Mouse (Mus musculus): ENCODE measurements at regions not wholly inside any gene's neighbourhood (a gene's known extent, or its start where the extent isn't known, plus 50 kb on each side); places are given as distances from the start of the nearest gene placed in this dataset.
"Not testable (repeated sequence)": the region's sequence is repeated elsewhere in the genome, so short reads cannot be mapped to it uniquely, and the experiment has no call there.

DNA sequence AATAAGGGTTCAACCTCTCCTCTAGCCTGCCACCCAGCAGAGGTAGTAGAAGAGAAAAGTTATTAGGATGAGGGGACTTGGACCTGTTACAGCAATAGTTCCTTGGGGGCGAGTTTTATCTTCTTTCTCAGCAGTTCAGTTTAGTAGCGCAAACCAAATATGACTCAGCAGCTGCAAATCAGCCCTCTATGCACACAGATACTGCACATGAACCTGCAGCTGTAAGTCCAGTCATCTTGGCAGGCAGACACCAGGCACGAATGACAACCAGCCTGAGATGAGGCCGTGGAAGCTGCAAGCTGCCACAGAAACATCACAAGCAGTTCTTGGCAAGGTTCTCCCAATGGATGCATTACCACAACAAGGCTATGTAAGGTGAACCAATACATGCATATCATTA is 327.0 kb upstream of the Akr1e1 start:
- H3K4me2 ChIP-seq (replicated peaks) = no peak overlapping the region
- 80% methylated on average over 4 of the region's 4 CpGs for WGBS

DNA sequence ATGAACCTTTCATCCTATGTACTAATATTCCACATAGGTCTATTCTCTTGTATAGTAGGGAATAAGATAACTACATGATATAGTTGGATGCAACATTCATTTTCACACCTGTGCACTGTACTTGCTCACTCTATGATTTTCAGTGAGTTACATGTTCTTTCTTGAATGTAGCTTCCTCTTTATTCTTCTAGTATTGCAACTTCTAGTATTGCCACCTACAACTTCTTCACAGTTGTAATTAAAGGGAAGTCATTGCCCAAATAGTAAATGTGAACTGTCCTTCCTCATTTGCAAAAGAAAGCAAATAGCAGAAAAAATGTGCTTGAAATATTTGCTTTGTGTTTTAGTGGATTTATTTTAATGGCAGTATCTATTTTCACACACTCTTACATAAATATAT is 330.9 kb upstream of the Akr1e1 start:
- Histone ChIP-seq H3K4me2 (replicated peaks) (no peak overlapping the region), H3K27ac (no peak overlapping the region), H3K4me1 (replicated peaks) (no peaks in the 10 kb centered on the region), H3K36me3 (no peaks in the 10 kb centered on the region), H3K4me3 (replicated peaks) (no peak overlapping the region), H3K9me3 (no peaks in the 10 kb centered on the region), H3K9ac (replicated peaks) (no peak overlapping the region), H3K27me3 (no peaks in the 10 kb centered on the region)
- ATAC-seq = no peak

More for the DNA sequence above, 327.0 kb upstream of the Akr1e1 start:
- no peak overlapping the region for H3K27ac ChIP-seq
- no peak for ATAC-seq
- no peak overlapping the region for H3K9ac ChIP-seq (replicated peaks)
- no peaks in the 10 kb centered on the region for H3K36me3 ChIP-seq
- no peaks in the 10 kb centered on the region for H3K9me3 ChIP-seq
- no peak overlapping the region for H3K4me3 ChIP-seq (replicated peaks)
- no peaks in the 10 kb centered on the region for H3K4me1 ChIP-seq (replicated peaks)
- no peaks in the 10 kb centered on the region for H3K27me3 ChIP-seq

DNA sequence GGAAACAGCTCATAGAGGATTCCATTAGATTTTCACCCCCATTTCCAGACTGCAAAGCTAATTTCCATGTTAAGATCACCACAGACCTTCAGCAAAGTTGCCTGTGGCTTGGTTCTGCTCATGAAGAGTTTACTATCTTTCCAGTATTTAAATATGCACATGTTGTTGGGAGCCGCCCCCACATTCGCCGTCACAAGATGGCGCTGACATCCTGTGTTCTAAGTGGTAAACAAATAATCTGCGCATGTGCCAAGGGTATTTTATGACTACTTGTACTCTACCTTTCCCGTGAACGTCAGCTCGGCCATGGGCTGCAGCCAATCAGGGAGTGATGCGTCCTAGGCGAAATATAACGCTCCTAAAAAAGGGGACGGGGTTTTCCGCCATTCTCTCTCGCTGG is 333.5 kb upstream of the Akr1e1 start:
- not testable (repeated sequence) for H3K36me3 ChIP-seq; H3K9me3 ChIP-seq; H3K27ac ChIP-seq; H3K9ac ChIP-seq (replicated peaks); H3K4me1 ChIP-seq (replicated peaks); H3K27me3 ChIP-seq; H3K4me2 ChIP-seq (replicated peaks); H3K4me3 ChIP-seq (replicated peaks)
- WGBS = 25% methylated on average over 6 of the region's 14 CpGs
- ATAC-seq = peak; percentile 85

DNA sequence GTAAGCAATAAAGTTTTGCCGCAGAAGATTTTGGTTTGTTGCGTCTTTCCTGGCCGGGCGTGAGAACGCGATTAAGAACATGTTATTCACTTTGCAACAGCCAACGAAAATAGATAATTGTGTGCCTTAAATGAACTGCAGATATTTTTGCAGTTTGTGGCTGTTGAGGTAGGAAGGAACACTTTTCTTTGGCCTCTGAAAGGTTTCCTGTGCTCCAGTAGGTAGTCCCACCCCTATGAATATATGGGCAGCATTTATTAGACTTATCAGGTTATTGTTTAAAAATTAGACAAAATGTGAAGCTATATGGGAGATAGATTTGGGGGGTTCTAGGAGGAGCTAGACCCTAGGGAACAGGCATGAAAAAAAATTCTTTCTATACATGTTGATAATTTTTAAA is 334.1 kb upstream of the Akr1e1 start:
- no peak overlapping the region for H3K27ac ChIP-seq
- H3K27me3 ChIP-seq = no peaks in the 10 kb centered on the region
- H3K9me3 ChIP-seq = no peaks in the 10 kb centered on the region
- peak overlapping the region; percentile 38 for H3K4me3 ChIP-seq (replicated peaks)
- ATAC-seq = no peak
- peak overlapping the region; percentile 50 for H3K4me2 ChIP-seq (replicated peaks)
- H3K9ac ChIP-seq (replicated peaks) = 0 out of 2 replicates have a peak overlapping the region, but pooled peaks have one; percentile 19
- whole genome bisulfite sequencing = 42% methylated on average over 7 of the region's 7 CpGs
- no peaks in the 10 kb centered on the region for H3K4me1 ChIP-seq (replicated peaks)
- H3K36me3 ChIP-seq = no peaks in the 10 kb centered on the region

DNA sequence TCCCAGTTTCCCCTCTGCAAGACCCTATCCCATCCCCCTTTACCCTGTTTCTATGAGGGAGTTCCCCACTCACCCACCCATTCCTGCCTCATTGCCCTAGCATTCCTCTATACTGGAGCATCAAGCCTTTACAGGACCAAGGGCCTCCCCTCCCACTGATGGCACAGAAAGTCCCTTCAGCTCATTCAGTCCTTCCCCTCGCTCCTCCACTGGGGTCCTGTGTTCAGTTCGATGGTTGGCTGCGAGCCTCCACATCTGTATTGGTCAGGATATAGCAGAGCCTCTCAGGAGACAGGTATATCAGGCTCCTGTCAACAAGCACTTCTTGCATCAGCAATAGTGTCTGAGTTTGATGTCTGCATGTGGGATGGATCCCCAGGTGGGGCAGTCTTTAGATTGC is 346.4 kb upstream of the Akr1e1 start:
- Histone ChIP-seq H3K27me3 (no peaks in the 10 kb centered on the region), H3K9ac (replicated peaks) (no peak overlapping the region), H3K36me3 (no peaks in the 10 kb centered on the region), H3K4me2 (replicated peaks) (no peak overlapping the region), H3K27ac (no peak overlapping the region), H3K4me1 (replicated peaks) (no peaks in the 10 kb centered on the region), H3K4me3 (replicated peaks) (no peak overlapping the region), H3K9me3 (no peaks in the 10 kb centered on the region)
- ATAC-seq = no peak
- 81% methylated on average over 3 of the region's 3 CpGs for WGBS

DNA sequence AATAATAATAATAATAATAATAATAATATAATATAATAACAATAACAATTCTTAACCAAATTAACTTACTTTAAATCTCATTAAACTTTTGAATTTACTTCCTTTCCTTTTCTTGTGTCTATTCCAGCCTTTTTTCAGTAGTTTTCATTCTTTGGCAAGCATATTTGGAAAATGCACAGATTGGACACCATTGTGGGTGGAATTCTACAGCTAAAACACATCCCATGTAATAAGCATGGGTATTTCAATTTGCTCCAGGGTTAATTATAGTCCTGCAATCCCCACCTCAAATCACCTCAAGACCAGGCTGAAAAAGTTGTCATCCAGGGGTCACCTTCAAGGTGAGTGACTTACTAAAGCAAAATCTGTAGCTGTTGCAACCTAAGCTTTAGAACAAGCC is 355.9 kb upstream of the Akr1e1 start:
- Histone ChIP-seq H3K27ac (no peak overlapping the region), H3K4me1 (replicated peaks) (no peaks in the 10 kb centered on the region), H3K27me3 (no peaks in the 10 kb centered on the region), H3K9me3 (no peaks in the 10 kb centered on the region), H3K9ac (replicated peaks) (no peak overlapping the region), H3K4me3 (replicated peaks) (no peak overlapping the region), H3K36me3 (no peaks in the 10 kb centered on the region), H3K4me2 (replicated peaks) (no peak overlapping the region)
- no peak for ATAC-seq

DNA sequence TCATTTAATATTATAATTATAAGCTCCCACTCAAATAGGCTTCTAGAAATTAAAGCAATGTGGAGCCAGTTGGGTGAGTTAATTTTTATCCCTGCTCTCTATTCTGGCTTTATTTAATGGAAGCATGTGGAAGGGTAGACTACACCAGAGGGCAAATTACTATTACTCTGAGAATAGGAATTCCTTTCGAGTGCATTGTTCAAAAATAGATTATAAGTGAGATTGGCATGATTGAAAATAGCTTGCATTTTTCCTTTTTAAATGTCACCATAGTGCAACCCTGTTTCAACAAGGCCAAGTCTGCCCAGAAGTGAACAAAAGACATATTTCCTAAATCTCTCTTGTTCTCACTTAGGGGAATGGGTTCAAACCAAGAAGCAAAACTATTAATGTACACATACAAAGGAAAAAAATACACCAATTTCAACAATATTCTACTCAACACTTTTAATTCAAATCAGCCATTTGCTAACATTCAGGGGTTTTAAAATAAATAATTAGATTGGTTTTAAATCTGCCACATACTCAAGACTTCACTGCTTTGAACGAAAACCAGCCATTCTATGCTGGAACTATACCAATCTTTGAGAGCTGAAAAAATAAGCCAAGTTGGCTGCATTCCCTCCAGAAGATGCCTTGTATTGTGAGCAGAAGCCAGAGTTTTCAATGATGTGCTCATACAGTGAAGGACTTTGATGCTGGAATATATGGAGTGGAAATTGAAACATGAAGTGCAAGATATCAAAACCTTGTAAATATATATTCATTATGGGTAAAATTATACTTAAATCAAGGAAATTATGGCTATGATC is 361.3 kb upstream of the Akr1e1 start:
- H3K27ac ChIP-seq = no peak overlapping the region
- no peak overlapping the region for H3K4me3 ChIP-seq (replicated peaks)
- H3K9ac ChIP-seq (replicated peaks) = no peak overlapping the region
- WGBS = 86% methylated on average over 2 of the region's 2 CpGs
- no peaks in the 10 kb centered on the region for H3K4me1 ChIP-seq (replicated peaks)
- H3K27me3 ChIP-seq = no peaks in the 10 kb centered on the region
- H3K9me3 ChIP-seq = no peaks in the 10 kb centered on the region
- H3K36me3 ChIP-seq = no peaks in the 10 kb centered on the region
- no peak for ATAC-seq
- no peak overlapping the region for H3K4me2 ChIP-seq (replicated peaks)

DNA sequence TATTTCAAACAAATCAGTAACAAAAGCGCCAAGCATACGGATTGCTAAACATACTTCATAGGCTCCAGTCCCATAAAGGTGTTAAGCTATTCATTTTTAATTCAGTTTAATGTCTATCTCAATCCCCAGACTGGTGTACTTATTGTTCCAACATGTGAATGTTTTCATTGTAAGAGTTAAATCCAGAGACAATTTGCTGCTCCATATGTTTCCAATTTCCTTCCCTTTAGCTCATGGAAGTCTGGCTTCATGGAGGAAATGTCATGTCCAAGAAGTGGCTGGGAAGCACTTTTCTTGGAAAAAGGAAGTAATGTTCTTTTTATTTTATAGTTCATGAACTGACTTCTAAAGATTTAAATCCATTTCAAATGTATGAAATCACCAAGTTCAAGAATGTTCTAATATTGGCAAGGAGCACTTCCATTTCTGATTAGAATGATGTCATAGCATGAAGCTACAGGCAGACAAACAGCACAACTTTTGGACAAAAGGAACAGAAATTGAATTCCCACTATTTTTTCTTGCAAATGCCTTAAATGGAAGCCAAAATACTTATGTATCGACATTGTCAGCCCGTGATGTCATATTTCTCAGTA is 362.6 kb upstream of the Akr1e1 start:
- Histone ChIP-seq H3K27ac (no peak overlapping the region), H3K9ac (replicated peaks) (no peak overlapping the region), H3K4me2 (replicated peaks) (no peak overlapping the region), H3K36me3 (no peaks in the 10 kb centered on the region), H3K4me3 (replicated peaks) (no peak overlapping the region), H3K27me3 (no peaks in the 10 kb centered on the region), H3K4me1 (replicated peaks) (no peaks in the 10 kb centered on the region), H3K9me3 (no peaks in the 10 kb centered on the region)
- ATAC-seq = no peak
- 86% methylated on average over 4 of the region's 4 CpGs for WGBS

DNA sequence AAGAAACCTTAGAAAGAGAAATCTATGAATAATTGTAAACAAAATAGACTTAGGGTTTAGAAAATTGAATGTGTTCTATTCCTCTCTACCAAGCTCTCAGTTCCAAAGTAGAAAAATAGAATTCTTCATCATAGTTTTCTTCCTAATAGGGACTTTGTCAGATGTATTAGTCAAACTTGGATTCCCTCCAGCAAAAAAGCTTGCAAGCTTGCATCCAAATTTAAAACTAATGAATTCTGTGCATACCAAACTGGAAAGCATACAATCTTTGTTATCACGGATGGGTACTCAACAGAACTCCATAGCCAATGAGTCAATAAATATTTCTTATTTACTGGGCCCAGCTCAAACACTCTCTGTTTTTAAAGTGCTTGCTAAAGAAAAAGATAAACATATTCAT is 383.9 kb upstream of the Akr1e1 start:
- Histone ChIP-seq H3K9me3 (no peaks in the 10 kb centered on the region), H3K9ac (replicated peaks) (no peak overlapping the region), H3K27me3 (no peaks in the 10 kb centered on the region), H3K4me3 (replicated peaks) (no peak overlapping the region), H3K4me2 (replicated peaks) (no peak overlapping the region), H3K27ac (no peak overlapping the region), H3K4me1 (replicated peaks) (no peaks in the 10 kb centered on the region), H3K36me3 (no peaks in the 10 kb centered on the region)
- WGBS = 81% methylated on average over 1 of the region's 1 CpGs
- ATAC-seq = no peak

DNA sequence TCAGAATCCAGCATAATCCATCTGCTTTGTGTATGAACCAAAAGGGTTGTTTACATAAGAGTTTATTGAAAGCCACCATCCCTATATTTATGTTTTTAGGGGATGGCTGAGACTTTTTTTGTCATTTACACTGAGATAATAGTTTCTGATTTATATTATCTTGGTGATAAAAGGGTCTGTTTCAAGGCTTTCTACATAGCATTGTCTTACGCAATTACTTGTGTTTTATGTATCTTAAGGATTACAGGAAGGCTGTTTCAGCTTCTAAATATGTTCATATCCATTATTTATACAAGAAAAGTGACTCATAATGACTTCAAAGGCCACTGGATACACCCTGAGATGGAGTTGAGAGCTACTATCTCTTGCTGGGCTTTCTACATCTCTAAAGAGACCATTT is 399.3 kb upstream of the Akr1e1 start:
- H3K4me1 ChIP-seq (replicated peaks) = 0 out of 2 replicates have a peak, but pooled peaks cover 5% of the 10 kb centered on the region
- no peaks in the 10 kb centered on the region for H3K27me3 ChIP-seq
- no peaks in the 10 kb centered on the region for H3K36me3 ChIP-seq
- ATAC-seq = no peak
- H3K27ac ChIP-seq = no peak overlapping the region
- H3K9me3 ChIP-seq = no peaks in the 10 kb centered on the region
- no peak overlapping the region for H3K4me2 ChIP-seq (replicated peaks)
- H3K9ac ChIP-seq (replicated peaks) = no peak overlapping the region
- H3K4me3 ChIP-seq (replicated peaks) = no peak overlapping the region
- 88% methylated on average over 1 of the region's 1 CpGs for WGBS

DNA sequence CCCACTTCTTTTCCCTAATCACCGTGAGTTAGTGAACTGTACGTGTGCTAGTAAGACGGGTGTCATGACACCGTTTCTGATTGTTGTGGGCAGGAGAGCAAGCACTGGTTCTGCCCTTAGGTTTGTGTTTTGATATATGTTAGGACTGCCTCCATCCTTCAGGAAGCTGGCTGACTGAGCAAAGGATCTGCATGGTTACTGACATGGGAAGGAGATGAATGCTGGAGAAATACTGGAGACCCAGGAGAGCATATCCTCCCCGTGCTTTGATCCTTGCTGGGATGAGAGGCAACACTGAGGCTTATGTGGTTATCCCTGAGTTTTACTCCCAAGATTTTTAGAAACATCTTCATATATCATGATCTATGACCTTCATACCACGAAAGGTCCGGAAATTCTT is 413.5 kb upstream of the Akr1e1 start:
- Histone ChIP-seq H3K4me1 (replicated peaks) (no peaks in the 10 kb centered on the region), H3K4me2 (replicated peaks) (no peak overlapping the region), H3K27me3 (no peaks in the 10 kb centered on the region), H3K36me3 (no peaks in the 10 kb centered on the region), H3K9ac (replicated peaks) (no peak overlapping the region), H3K9me3 (no peaks in the 10 kb centered on the region), H3K27ac (no peak overlapping the region), H3K4me3 (replicated peaks) (no peak overlapping the region)
- WGBS = 90% methylated on average over 7 of the region's 7 CpGs
- no peak for ATAC-seq

DNA sequence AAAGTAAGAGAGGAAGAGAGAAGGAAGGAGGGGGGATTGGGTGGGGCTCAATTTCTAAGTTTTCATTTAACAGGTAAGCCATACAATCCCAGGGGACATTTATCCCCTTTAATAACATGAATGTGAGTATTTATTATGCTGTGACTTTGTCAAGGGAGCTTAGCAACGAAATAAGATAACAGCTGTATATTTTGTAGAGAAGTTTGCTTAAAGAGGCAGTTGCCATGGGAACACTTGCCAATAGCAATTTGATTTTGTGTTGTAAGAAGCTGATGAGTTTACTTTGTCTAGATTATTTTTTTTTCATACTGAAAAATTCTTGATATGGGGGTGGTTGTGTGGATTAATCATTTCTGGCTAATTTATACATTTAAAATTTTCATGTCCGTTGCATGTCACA is 450.9 kb upstream of the Akr1e1 start:
- Histone ChIP-seq H3K4me3 (replicated peaks) (no peak overlapping the region), H3K27me3 (no peaks in the 10 kb centered on the region), H3K4me1 (replicated peaks) (no peaks in the 10 kb centered on the region), H3K9me3 (no peaks in the 10 kb centered on the region), H3K4me2 (replicated peaks) (no peak overlapping the region), H3K36me3 (no peaks in the 10 kb centered on the region), H3K9ac (replicated peaks) (no peak overlapping the region), H3K27ac (no peak overlapping the region)
- WGBS = 70% methylated on average over 2 of the region's 2 CpGs
- no peak for ATAC-seq

DNA sequence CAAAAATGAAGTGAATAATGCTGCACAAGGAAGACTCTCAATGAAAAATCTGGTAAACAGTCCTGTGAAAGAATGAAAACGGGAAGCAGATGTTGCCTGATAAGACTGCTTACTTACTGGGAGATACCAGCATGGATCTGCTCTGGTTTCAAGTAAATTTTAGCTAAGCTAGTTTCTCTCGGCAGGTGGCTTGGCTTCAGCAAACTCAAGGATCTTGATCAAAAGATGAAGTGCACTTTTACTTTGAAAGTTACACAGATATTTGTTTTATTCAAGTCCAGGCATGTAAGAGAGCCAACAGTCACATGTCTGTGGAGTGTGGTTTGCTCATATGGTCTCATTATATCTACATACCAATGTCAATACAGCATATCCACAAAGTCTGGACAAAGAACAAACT is 451.5 kb upstream of the Akr1e1 start:
- Histone ChIP-seq H3K4me3 (replicated peaks) (no peak overlapping the region), H3K4me2 (replicated peaks) (no peak overlapping the region), H3K27ac (no peak overlapping the region), H3K4me1 (replicated peaks) (no peaks in the 10 kb centered on the region), H3K9ac (replicated peaks) (no peak overlapping the region), H3K9me3 (no peaks in the 10 kb centered on the region), H3K36me3 (no peaks in the 10 kb centered on the region), H3K27me3 (no peaks in the 10 kb centered on the region)
- 81% methylated on average over 2 of the region's 2 CpGs for WGBS
- no peak for ATAC-seq
